Mouse (Mus musculus): ENCODE measurements around the gene Vmn1r70. TPM values are rescaled to one million over a fixed set of nuclear protein-coding genes. Genes with fewer than 3 reads are reported as not detected.

The Vmn1r70 gene
- total RNA-seq (2012; rRNA removed) (not detected in 2 replicates), total RNA-seq (2014; rRNA removed) (not detected in 2 replicates), polyA plus RNA-seq (2012; ENCODE audit: insufficient read length, low read depth) (not detected in 2 replicates)

DNA sequence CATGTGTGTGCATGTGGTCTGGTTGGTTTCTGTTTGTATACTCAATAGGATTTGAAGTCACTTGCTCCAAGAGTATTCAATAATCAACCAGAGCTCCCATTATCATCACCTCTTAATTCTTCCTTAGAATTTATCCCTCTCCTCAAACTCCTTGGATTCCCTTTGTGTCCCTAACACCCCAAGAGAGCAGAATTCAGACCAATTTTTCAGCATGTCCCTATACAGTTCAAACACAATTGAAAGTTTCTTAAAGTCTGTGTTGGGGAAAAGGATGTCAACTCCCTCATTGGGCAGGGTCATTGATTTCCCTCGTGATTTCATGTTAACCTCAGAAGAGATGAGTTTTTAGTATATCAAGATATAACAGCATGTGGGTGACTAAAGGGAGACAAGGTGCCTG lies at the start of gene Vmn1r70:
Gene Vmn1r70, plus strand, starts transcription at position 301 of the 400 bp plus-strand sequence.
- dilution Hi-C loops (cut with MboI; ENCODE audit: extremely low pct_ligation_motif_present, extremely low pct_unique_long_range_greater_than_20kb, low sequenced_read_pairs), result no loop called here
- no peak within 1 kb of the TSS for H3K27ac ChIP-seq (ENCODE audit: insufficient read depth, low read depth)
- in situ Hi-C loops (cut with MboI; ENCODE audit: low pct_ligation_motif_present, low pct_unique_long_range_greater_than_20kb, low sequenced_read_pairs), result no loop called here
- no peak within 1 kb of the TSS for H3K4me2 ChIP-seq (ENCODE audit: insufficient read depth, low read depth, poor library complexity, severe bottlenecking)
- H3K79me2 ChIP-seq (replicated peaks; ENCODE audit: control insufficient read depth, extremely low read depth, insufficient read depth, poor library complexity, severe bottlenecking), result no peaks in the 10 kb centered on the region
- no peaks in the 10 kb centered on the region for H3K4me1 ChIP-seq (ENCODE audit: control insufficient read depth in 1 of 2, insufficient read depth in 2 of 2)
- H3K27me3 ChIP-seq (replicated peaks), result no peaks in the 10 kb centered on the region
- H3K36me3 ChIP-seq (replicated peaks in 1 of 2; ENCODE audit: control insufficient read depth in 1 of 2, insufficient read depth in 1 of 2, low read length in 1 of 2), result no peaks in the 10 kb centered on the region
- peaks cover 29% of the 10 kb centered on the region for H3K9me3 ChIP-seq (replicated peaks; ENCODE audit: low read length)
- DNase-seq (ENCODE audit: extremely low read depth), result no peak
- no peak within 1 kb of the TSS for H3K4me3 ChIP-seq (replicated peaks in 1 of 3; ENCODE audit: low read depth in 2 of 3, low read length in 2 of 3, poor library complexity in 1 of 3)
- TF ChIP-seq GABPA (IDR thresholded peaks at IDR 0.05; ENCODE audit: insufficient replicate concordance, low read depth, low read length) (no peak), ZNF384 (IDR thresholded peaks at IDR 0.05; ENCODE audit: low read depth, low read length) (no peak), CTCF (conservative IDR thresholded peaks at IDR 0.05 in 1 of 2, IDR thresholded peaks at IDR 0.05 in 1 of 2; ENCODE audit: low read depth in 2 of 2, low read length in 2 of 2) (no peak), JUN (IDR thresholded peaks at IDR 0.05; ENCODE audit: insufficient read depth, low read depth, low read length) (no peak), MAX (IDR thresholded peaks at IDR 0.05; ENCODE audit: low read length) (no peak), ZKSCAN1 (IDR thresholded peaks at IDR 0.05; ENCODE audit: borderline replicate concordance, low read depth, low read length) (no peak), NELFE (IDR thresholded peaks at IDR 0.05; ENCODE audit: low read depth, low read length) (no peak), USF2 (conservative IDR thresholded peaks at IDR 0.05; ENCODE audit: low read depth, low read length) (no peak), EP300 (IDR thresholded peaks at IDR 0.05; ENCODE audit: low read length) (no peak), NRF1 (IDR thresholded peaks at IDR 0.05; ENCODE audit: low read depth, low read length) (no peak), KAT2A (IDR thresholded peaks at IDR 0.05; ENCODE audit: insufficient replicate concordance, low read length) (no peak), MAFK (IDR thresholded peaks at IDR 0.05; ENCODE audit: insufficient replicate concordance, low read length) (no peak), ZC3H11A (IDR thresholded peaks at IDR 0.05; ENCODE audit: low read depth, low read length) (no peak), JUND (conservative IDR thresholded peaks at IDR 0.05; ENCODE audit: low read depth, low read length) (no peak), POLR2A (IDR thresholded peaks at IDR 0.05; ENCODE audit: low read depth, low read length) (no peak), MXI1 (IDR thresholded peaks at IDR 0.05; ENCODE audit: low read depth, low read length) (no peak), MEF2A (IDR thresholded peaks at IDR 0.05; ENCODE audit: borderline replicate concordance, low read depth, low read length) (no peak), SMC3 (IDR thresholded peaks at IDR 0.05; ENCODE audit: low read depth, low read length) (no peak), MYC (IDR thresholded peaks at IDR 0.05; ENCODE audit: low read depth, low read length) (no peak)
- no peak within 1 kb of the TSS for H3K9ac ChIP-seq (ENCODE audit: insufficient read depth, low read depth)

DNA sequence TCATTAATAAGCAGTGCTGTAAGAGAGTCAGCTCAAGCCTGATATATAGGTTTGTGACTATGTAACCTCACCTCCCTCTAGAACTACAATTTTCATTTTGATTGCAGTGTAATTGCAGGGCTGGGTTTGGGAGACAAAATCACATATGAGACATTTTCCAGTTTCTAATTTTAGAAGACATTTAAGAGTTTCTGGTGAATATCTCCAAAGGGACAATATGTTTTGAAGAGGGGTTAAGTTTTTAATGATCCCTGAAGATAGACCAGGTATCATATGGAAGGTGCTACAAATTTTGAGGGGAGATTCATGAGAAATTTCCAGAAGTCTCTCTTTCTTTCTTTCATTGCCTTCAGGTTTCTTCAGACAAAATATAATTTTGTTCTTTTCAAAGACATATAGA lies 17.8 kb upstream of the Vmn1r70 start, which contains the start of gene Vmn1r69:
Gene Vmn1r69, minus strand, starts transcription at position 101 of the 400 bp plus-strand sequence.
- no peak for DNase-seq (ENCODE audit: extremely low read depth)
- Histone ChIP-seq H3K9ac (ENCODE audit: insufficient read depth, low read depth) (no peak within 1 kb of the TSS), H3K4me2 (ENCODE audit: insufficient read depth, low read depth, poor library complexity, severe bottlenecking) (no peak within 1 kb of the TSS), H3K9me3 (replicated peaks; ENCODE audit: low read length) (peaks cover 12% of the 10 kb centered on the region), H3K27me3 (replicated peaks) (no peaks in the 10 kb centered on the region), H3K4me3 (replicated peaks in 1 of 3; ENCODE audit: low read depth in 2 of 3, low read length in 2 of 3, poor library complexity in 1 of 3) (no peak within 1 kb of the TSS), H3K27ac (ENCODE audit: insufficient read depth, low read depth) (no peak within 1 kb of the TSS), H3K36me3 (replicated peaks in 1 of 2; ENCODE audit: control insufficient read depth in 1 of 2, insufficient read depth in 1 of 2, low read length in 1 of 2) (no peaks in the 10 kb centered on the region), H3K79me2 (replicated peaks; ENCODE audit: control insufficient read depth, extremely low read depth, insufficient read depth, poor library complexity, severe bottlenecking) (no peaks in the 10 kb centered on the region), H3K4me1 (ENCODE audit: control insufficient read depth in 1 of 2, insufficient read depth in 2 of 2) (no peaks in the 10 kb centered on the region)
- in situ Hi-C loops (cut with MboI; ENCODE audit: low pct_ligation_motif_present, low pct_unique_long_range_greater_than_20kb, low sequenced_read_pairs) (no loop called here), dilution Hi-C loops (cut with MboI; ENCODE audit: extremely low pct_ligation_motif_present, extremely low pct_unique_long_range_greater_than_20kb, low sequenced_read_pairs) (no loop called here)
- TF ChIP-seq POLR2A (IDR thresholded peaks at IDR 0.05; ENCODE audit: low read depth, low read length) (no peak), ETS1 (conservative IDR thresholded peaks at IDR 0.05; ENCODE audit: low read depth, low read length) (no peak), CTCF (conservative IDR thresholded peaks at IDR 0.05 in 1 of 2, IDR thresholded peaks at IDR 0.05 in 1 of 2; ENCODE audit: low read depth in 2 of 2, low read length in 2 of 2) (no peak), UBTF (IDR thresholded peaks at IDR 0.05; ENCODE audit: low read depth, low read length) (no peak), MXI1 (IDR thresholded peaks at IDR 0.05; ENCODE audit: low read depth, low read length) (no peak), MEF2A (IDR thresholded peaks at IDR 0.05; ENCODE audit: borderline replicate concordance, low read depth, low read length) (no peak), MAFK (IDR thresholded peaks at IDR 0.05; ENCODE audit: insufficient replicate concordance, low read length) (no peak), MAX (IDR thresholded peaks at IDR 0.05; ENCODE audit: low read length) (no peak), MAZ (IDR thresholded peaks at IDR 0.05; ENCODE audit: low read depth, low read length) (no peak), SIN3A (IDR thresholded peaks at IDR 0.05; ENCODE audit: low read length) (no peak), NELFE (IDR thresholded peaks at IDR 0.05; ENCODE audit: low read depth, low read length) (no peak), POLR2AphosphoS2 (IDR thresholded peaks at IDR 0.05; ENCODE audit: low read depth, low read length) (no peak), TCF12 (IDR thresholded peaks at IDR 0.05; ENCODE audit: low read depth, low read length) (no peak)
